12 mouse cellular contexts compared by ENCODE assay signal in the genomic region with DNA sequence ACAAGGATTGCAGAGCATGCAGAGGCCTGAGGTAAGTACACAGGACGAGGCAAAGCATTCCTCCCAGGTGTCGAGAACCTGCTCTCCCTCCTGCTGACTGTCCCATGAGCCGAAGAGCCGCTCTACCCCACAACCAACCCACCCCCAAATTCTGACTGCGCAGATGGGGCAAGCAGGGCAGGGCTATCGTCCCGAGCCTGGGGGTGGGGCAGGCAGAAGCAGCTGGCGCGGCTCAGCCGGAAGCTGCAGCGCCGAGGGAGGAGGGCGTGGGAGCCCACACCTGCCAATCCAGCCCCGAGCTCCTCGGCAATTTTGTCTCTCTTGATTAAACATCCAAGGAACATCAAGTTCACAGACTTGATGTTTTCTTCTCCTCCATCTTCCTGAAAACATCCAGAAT. TPM values are rescaled to one million over a fixed set of nuclear protein-coding genes. Genes with fewer than 3 reads are reported as not detected.
DNase-seq lines count a peak whose midpoint lies in the region; ATAC-seq lines count a peak whose summit lies in the region.
"Had no signal": no experiment of that assay in that cellular context is flagged by ENCODE, and none has a peak within 500 bp of the region (broad histone marks: within the 10 kb centered on the region; RNA-seq: fewer than 3 reads in every experiment).

No protein-coding gene starts in this region.

- no peaks in the 10 kb centered on the region for H3K9me3 ChIP-seq in heart, embryonic 14.5 days (ENCODE audit: control insufficient read depth, low read length)
- H3K9me3 ChIP-seq in embryonic facial prominence, embryonic 10.5 days, result no peaks in the 10 kb centered on the region
- no peaks in the 10 kb centered on the region for H3K9me3 ChIP-seq in midbrain, embryonic 15.5 days

- DNase-seq in heart, postnatal 14 days, result no peak
- DNase-seq in CD4-positive helper T cell, adult 2 months (ENCODE audit: low read depth, low spot score), result peak; percentile 34
- no peak for DNase-seq in embryonic facial prominence, embryonic 10.5 days (ENCODE audit: low spot score)
- DNase-seq in layer of hippocampus, adult 8-10 months (ENCODE audit: low spot score in 2 of 2), result no peak
- no peak for DNase-seq in liver
- no peak for DNase-seq in lung, adult 18-20 months
- DNase-seq: lung, postnatal 36 days; right cerebral cortex, postnatal 4 days had no signal

- H3K27me3 ChIP-seq in heart, embryonic 14.5 days (ENCODE audit: control insufficient read depth, insufficient read depth, low read length), result peaks cover 78% of the 10 kb centered on the region
- peaks cover 83% of the 10 kb centered on the region for H3K27me3 ChIP-seq in embryonic facial prominence, embryonic 10.5 days (replicated peaks; ENCODE audit: low read depth, poor library complexity, severe bottlenecking)
- peaks cover 26% of the 10 kb centered on the region for H3K27me3 ChIP-seq in midbrain, embryonic 15.5 days (replicated peaks)

- intact Hi-C loops in heart, postnatal 14 days (cut with DNase I), result no loop called here

- H3K4me3 ChIP-seq in heart, embryonic 14.5 days (ENCODE audit: control insufficient read depth in 1 of 2, insufficient read depth in 1 of 2, low read depth in 1 of 2, low read length in 2 of 2), result no peak overlapping the region
- peak overlapping the region; percentile 25; the same call in 1 of the 2 replicates for H3K4me3 ChIP-seq in embryonic facial prominence, embryonic 10.5 days
- no peak overlapping the region for H3K4me3 ChIP-seq in midbrain, embryonic 15.5 days
- H3K4me3 ChIP-seq: erythroblast, embryonic 14.5 days had no signal

- 13% methylated on average over 15 of the region's 15 CpGs for WGBS in heart, embryonic 14.5 days
- 8% methylated on average over 15 of the region's 15 CpGs for WGBS in embryonic facial prominence, embryonic 10.5 days
- WGBS in midbrain, embryonic 15.5 days, result 9% methylated on average over 15 of the region's 15 CpGs

- ATAC-seq in heart, embryonic 14.5 days (ENCODE audit: insufficient number of reproducible peaks, insufficient read depth, low FRiP score, low read depth), result no peak
- ATAC-seq in midbrain, embryonic 15.5 days (replicated peaks), result no peak

- H3K4me1 ChIP-seq in heart, embryonic 14.5 days (ENCODE audit: control insufficient read depth in 2 of 2, insufficient read depth in 2 of 2, low read length in 2 of 2), result peaks cover 2 to 17% of the 10 kb centered on the region in 2 experiments; a peak in 3 of 4 replicates
- H3K4me1 ChIP-seq in embryonic facial prominence, embryonic 10.5 days, result peaks cover 31% of the 10 kb centered on the region
- H3K4me1 ChIP-seq in midbrain, embryonic 15.5 days, result peaks cover 27% of the 10 kb centered on the region

- H3K36me3 ChIP-seq in heart, embryonic 14.5 days (ENCODE audit: control insufficient read depth, insufficient read depth, low read length), result no peaks in the 10 kb centered on the region
- H3K36me3 ChIP-seq in embryonic facial prominence, embryonic 10.5 days (replicated peaks), result no peaks in the 10 kb centered on the region
- no peaks in the 10 kb centered on the region for H3K36me3 ChIP-seq in midbrain, embryonic 15.5 days (replicated peaks)

- no peak overlapping the region for H3K9ac ChIP-seq in heart, embryonic 14.5 days (ENCODE audit: low read length)
- no peak overlapping the region for H3K9ac ChIP-seq in midbrain, embryonic 15.5 days

- 0 out of 2 replicates have a peak overlapping the region, but pooled peaks have one; percentile 6 for H3K4me2 ChIP-seq in heart, embryonic 14.5 days (ENCODE audit: low read length)
- H3K4me2 ChIP-seq in midbrain, embryonic 15.5 days, result peak overlapping the region; percentile 18

- no peak overlapping the region for H3K27ac ChIP-seq in heart, embryonic 14.5 days (replicated peaks in 1 of 2; ENCODE audit: control insufficient read depth in 1 of 2, insufficient read depth in 1 of 2, low read depth in 2 of 2, low read length in 2 of 2)
- no peak overlapping the region for H3K27ac ChIP-seq in embryonic facial prominence, embryonic 10.5 days (replicated peaks)
- no peak overlapping the region for H3K27ac ChIP-seq in midbrain, embryonic 15.5 days

RNA-seq across cellular contexts. Expression of gene Hrh3, which starts 4.8 kb away (rescaled TPM):
- not detected in 2 replicates for polyA plus RNA-seq in heart, embryonic 14.5 days (2014; fragmentation: Nextera tagmentation; extraction: Ambion mirVana)
- total RNA-seq in heart, postnatal 14 days (2021), result not detected
- 0.49 and 0.67 TPM in 2 replicates for polyA plus RNA-seq in embryonic facial prominence, embryonic 10.5 days (2016; fragmentation: Nextera tagmentation; extraction: Ambion mirVana)
- 3.2 and 3.7 TPM in 2 replicates for polyA plus RNA-seq in midbrain, embryonic 15.5 days (2015; fragmentation: Nextera tagmentation; extraction: Ambion mirVana)
- total RNA-seq in layer of hippocampus, adult 8-10 months (2022), result 10 to 100 TPM; 48.3 to 55.8 (median 50.0) TPM
- total RNA-seq: hematopoietic stem cell, adult 5-6 weeks had no signal
- polyA plus RNA-seq: erythroblast, embryonic 14.5 days had no signal

RNA-seq across cellular contexts. Expression of gene Osbpl2, which starts 19.6 kb away (rescaled TPM):
- 38.0 and 40.5 TPM in 2 replicates for polyA plus RNA-seq in heart, embryonic 14.5 days (2014; fragmentation: Nextera tagmentation; extraction: Ambion mirVana)
- 10 to 100 TPM; 33.4 to 35.7 TPM for total RNA-seq in heart, postnatal 14 days (2021)
- polyA plus RNA-seq in embryonic facial prominence, embryonic 10.5 days (2016; fragmentation: Nextera tagmentation; extraction: Ambion mirVana), result 23.6 and 24.9 TPM in 2 replicates
- polyA plus RNA-seq in midbrain, embryonic 15.5 days (2015; fragmentation: Nextera tagmentation; extraction: Ambion mirVana), result 80.3 and 81.2 TPM in 2 replicates
- total RNA-seq in layer of hippocampus, adult 8-10 months (2022), result 10 to 100 TPM; 49.3 to 57.5 (median 52.7) TPM

RNA-seq across cellular contexts. Expression of gene Mtg2, which starts 29.1 kb away (rescaled TPM):
- polyA plus RNA-seq in heart, embryonic 14.5 days (2014; fragmentation: Nextera tagmentation; extraction: Ambion mirVana), result 24.9 and 27.9 TPM in 2 replicates
- total RNA-seq in heart, postnatal 14 days (2021), result 10 to 100 TPM; 18.7 to 19.7 TPM
- 31.3 and 33.0 TPM in 2 replicates for polyA plus RNA-seq in embryonic facial prominence, embryonic 10.5 days (2016; fragmentation: Nextera tagmentation; extraction: Ambion mirVana)
- 37.4 and 37.7 TPM in 2 replicates for polyA plus RNA-seq in midbrain, embryonic 15.5 days (2015; fragmentation: Nextera tagmentation; extraction: Ambion mirVana)
- 10 to 100 TPM; 15.6 to 25.8 (median 19.3) TPM for total RNA-seq in layer of hippocampus, adult 8-10 months (2022)

RNA-seq across cellular contexts. Expression of gene Ss18l1, which starts 57.2 kb away (rescaled TPM):
- 3.6 and 3.9 TPM in 2 replicates for polyA plus RNA-seq in heart, embryonic 14.5 days (2014; fragmentation: Nextera tagmentation; extraction: Ambion mirVana)
- total RNA-seq in heart, postnatal 14 days (2021), result 1 to 10 TPM; 2.9 to 3.3 TPM
- 8.3 and 8.6 TPM in 2 replicates for polyA plus RNA-seq in embryonic facial prominence, embryonic 10.5 days (2016; fragmentation: Nextera tagmentation; extraction: Ambion mirVana)
- polyA plus RNA-seq in midbrain, embryonic 15.5 days (2015; fragmentation: Nextera tagmentation; extraction: Ambion mirVana), result 70.1 and 73.0 TPM in 2 replicates
- total RNA-seq in layer of hippocampus, adult 8-10 months (2022), result 10 to 100 TPM; 41.2 to 46.5 (median 43.2) TPM

RNA-seq across cellular contexts. Expression of gene Psma7, which starts 57.3 kb away (rescaled TPM):
- polyA plus RNA-seq in heart, embryonic 14.5 days (2014; fragmentation: Nextera tagmentation; extraction: Ambion mirVana), result 410 and 434 TPM in 2 replicates
- total RNA-seq in heart, postnatal 14 days (2021), result 100 to 1,000 TPM; 167 to 177 TPM
- 909 and 921 TPM in 2 replicates for polyA plus RNA-seq in embryonic facial prominence, embryonic 10.5 days (2016; fragmentation: Nextera tagmentation; extraction: Ambion mirVana)
- 521 and 530 TPM in 2 replicates for polyA plus RNA-seq in midbrain, embryonic 15.5 days (2015; fragmentation: Nextera tagmentation; extraction: Ambion mirVana)
- 100 to 1,000 TPM; 152 to 188 (median 166) TPM for total RNA-seq in layer of hippocampus, adult 8-10 months (2022)
